Mouse (Mus musculus) kidney, adult 8-10 months (tissue): Measurements from ENCODE around the gene Mrm2.
"Not testable (repeated sequence)": the region's sequence is repeated elsewhere in the genome, so short reads cannot be mapped to it uniquely, and the experiment has no call there.

Experiments used
- DNase-seq, 2 experiments: peaks; one replicate each; pipeline ENCODE4 v3.0.0; 2022

The Mrm2 gene

GRCm38 (mm10) chr5:140331615-140332512 is at the start of gene Mrm2:
Mrm2 (minus strand) TSS chr5:140331898.
- DNase-seq = peak; percentile 75 to 85

DNA sequence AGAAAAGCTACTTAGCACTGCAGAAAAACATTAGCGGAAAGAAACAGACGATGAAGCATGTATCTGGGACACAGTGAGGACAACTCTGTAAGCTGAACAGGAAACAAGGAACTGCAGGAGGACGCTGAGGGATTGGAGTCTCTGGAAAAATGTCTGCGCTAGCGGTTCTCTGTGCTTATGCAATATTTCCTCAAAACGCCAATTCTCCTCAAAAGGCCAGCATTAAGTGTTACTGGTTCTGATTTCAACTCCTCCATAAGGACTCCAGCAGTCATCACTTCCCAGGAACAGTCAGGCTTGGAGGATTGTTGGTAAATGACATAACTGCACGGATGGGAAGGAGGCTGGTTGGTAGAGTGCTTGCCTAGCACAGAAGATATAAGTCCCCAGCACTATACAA is 49.5 kb upstream of the Mrm2 start:
- no peak for DNase-seq

GRCm38 (mm10) chr5:140379299-140379698 is 47.6 kb upstream of the Mrm2 start:
- DNase-seq = no peak

- peak; percentile 73 to 81 for DNase-seq
Observed at GRCm38 (mm10) chr5:140378121-140378853, 46.6 kb upstream of the Mrm2 start.

DNA sequence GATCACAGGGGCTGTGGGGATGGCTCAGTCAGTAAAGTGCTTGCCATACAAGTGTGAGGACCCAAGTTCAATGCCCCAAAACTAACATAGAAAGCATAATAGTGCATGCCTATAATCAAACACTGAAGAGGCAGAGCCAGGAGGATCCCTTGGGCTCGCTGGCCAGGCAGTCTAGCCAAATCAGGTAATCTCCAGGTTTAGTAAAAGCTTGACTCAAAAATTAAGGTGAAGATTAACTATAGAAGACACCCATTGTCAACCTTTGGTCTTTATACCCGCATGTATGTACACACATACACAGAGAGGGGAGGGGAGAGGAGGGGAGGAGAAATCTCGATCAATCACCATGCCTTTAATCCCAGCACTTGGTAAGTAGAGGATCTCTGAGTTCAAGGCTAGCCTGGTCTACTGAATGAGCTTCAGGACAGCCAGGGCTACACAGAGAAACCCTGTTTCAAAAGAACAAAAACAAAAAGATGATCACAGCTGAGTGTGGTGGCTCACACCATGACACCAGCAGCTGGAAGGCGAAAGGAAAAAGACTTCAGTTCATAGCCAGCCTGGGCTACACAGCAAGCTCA is 43.6 kb upstream of the Mrm2 start:
- no peak for DNase-seq

- no peak for DNase-seq
Observed at GRCm38 (mm10) chr5:140374226-140374625, 42.5 kb upstream of the Mrm2 start.

DNA sequence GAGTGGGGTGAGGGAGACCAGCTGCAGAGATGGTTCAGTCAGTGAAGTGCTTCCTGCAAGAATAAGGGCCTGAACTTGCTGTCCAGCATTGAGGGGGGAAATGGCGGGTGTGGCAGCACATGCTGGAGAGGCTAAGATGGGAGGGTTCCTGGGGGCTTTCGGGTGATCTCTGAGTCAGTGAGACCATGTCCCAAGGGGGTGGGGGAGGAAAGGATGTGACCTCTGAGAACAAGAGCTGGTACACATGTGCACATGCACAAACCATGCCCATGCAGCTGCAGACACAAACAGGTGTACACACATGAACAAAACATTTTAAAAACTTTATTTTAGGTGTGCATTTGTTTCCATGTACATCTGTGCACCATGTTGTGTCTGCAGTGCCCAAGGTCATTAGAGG is 42.0 kb upstream of the Mrm2 start:
- no peak for DNase-seq

GRCm38 (mm10) chr5:140371671-140372070 is 40.0 kb upstream of the Mrm2 start:
- no peak for DNase-seq

GRCm38 (mm10) chr5:140370446-140371254 is 39.0 kb upstream of the Mrm2 start:
- DNase-seq = peak; percentile 48 to 66

GRCm38 (mm10) chr5:140369466-140369865 is 37.8 kb upstream of the Mrm2 start:
- DNase-seq = no peak

GRCm38 (mm10) chr5:140368926-140369325 is 37.2 kb upstream of the Mrm2 start:
- DNase-seq = no peak

GRCm38 (mm10) chr5:140368126-140368525 is 36.4 kb upstream of the Mrm2 start:
- not testable (repeated sequence) for DNase-seq

DNA sequence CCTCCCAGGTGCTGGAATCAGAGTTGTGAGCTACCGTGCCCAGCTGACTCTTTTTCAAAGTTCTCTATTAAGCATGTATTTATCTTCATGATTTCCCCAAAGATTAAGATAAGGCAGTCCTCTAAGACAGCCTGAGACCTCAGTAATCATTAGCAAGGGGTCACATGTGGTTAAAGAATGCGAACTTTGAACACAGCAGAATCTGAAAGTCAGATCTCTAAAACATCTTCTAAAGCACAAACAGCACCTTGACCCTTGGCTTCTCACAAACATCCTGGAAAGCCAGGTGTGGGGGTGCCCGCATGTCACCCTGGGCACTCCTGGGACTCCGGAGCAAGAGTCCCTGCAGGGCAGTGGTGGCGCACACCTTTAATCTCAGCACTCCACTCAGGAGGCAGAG is 32.7 kb upstream of the Mrm2 start:
- DNase-seq = peak; percentile 75 to 87

DNA sequence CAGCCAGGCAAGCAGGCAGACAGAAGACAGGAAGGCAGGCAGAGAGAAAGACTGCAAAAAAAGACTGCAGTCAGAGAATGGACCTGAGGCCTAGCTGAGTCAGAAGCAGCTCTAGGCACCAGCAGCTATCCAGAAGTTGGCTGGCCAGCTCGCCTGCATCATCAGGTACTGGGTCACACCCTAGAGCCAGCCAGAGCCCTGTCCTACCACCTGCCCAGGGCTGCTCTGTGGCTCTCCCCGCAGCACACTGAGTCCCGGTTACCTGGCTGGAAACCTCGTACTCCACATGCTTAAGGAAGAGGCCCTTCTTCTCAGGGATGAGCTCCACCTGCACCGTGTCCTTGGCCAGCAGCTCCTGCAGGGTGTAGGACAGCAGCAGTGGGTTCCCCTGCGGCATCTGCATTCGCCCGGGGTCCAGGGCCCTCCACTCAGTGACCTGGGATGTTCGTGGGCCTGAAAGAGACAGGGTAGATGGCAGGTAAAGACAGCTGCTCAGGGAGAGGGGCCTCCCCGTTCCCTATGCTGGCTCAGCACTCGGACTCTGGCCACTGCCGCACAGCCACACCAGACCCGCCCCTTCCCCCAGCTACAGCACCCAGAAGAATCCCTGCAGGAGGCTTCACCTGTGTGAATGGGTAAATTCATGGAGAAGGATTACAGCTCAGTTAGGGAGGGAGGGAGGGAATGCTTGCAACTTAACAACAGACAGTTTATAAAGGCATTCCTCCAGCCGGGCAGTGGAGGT is 28.4 kb upstream of the Mrm2 start:
- peak; percentile 74 to 75 for DNase-seq

DNA sequence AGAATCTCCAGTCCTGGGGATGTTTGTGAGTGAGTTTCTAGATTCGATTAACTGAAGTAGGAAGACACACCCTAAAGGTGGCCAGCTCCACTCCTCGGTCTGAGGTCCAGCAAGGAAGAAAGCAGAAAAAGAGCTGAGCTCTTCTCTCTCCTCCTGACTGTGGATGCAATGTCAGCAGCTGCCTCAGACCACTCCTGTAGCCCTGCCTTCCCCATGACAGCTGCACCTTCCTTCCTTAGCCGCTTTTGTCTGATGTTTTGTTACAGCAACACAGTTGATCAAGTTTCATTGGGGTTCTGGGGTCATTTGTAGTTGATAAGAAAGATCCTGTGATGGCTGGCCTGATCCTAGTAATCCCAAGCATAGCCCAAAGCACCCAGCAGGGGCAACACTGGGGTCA is 25.8 kb upstream of the Mrm2 start:
- no peak for DNase-seq

- no peak for DNase-seq
Observed at GRCm38 (mm10) chr5:140355934-140356333, 24.2 kb upstream of the Mrm2 start.

GRCm38 (mm10) chr5:140352352-140352751 is 20.7 kb upstream of the Mrm2 start:
- peak; percentile 44 to 49 for DNase-seq

DNA sequence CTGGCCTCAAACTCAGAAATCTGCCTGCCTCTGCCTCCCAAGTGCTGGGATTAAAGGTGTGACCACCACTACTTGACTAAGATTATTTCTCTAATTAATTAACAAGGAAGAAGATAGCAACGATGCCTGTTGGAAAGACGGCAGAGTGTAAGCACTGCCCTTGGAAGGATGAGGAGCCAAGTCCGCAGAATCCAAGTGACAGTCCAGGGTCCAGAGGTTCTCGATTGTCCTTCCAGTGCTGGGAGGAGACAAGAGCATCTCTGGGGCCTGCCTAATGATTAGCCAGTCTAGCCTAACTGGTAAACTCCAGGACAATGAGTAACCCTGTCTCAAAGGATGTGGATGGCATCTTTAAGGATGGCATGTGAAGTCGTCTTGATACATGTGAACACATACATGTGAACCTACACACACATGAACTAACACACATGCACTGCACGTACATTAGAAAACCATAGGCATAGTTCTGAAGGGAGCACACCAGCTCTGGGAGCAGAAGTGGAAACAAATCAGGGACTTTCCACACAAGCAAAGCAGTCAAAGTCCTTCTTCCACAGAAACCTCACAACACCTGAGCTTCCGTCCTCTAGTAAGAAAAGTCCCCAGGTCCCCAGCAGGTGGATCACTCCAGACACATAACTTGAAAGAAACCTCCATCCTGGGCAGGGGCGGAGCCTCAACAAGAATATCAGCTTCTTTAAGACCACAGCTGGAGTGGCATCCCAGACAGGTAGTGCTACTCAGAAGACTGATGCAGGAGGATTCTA is 19.2 kb upstream of the Mrm2 start:
- DNase-seq = peak; percentile 61 to 71

GRCm38 (mm10) chr5:140349882-140350281 is 18.2 kb upstream of the Mrm2 start:
- DNase-seq = no peak

DNA sequence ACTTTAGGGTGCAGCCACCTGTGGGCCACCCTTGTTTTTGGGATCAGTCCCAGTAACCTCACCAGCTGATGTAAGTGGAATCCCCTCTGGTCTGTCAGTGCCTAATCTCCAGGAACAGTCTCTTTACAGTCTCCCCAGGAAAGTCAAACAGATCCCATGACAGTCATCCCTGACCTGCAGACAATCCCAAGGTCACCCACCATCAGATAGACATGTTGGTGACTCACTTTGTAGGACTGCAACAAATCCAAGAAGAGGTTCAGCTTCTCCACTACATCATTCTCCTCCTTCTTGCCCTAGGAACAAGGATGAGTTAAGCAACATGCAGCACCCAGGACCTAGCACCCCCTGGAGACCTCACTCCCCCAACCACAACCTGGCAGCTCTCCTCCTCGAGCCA is 14.4 kb upstream of the Mrm2 start:
- no peak for DNase-seq

GRCm38 (mm10) chr5:140345244-140345643 is 13.5 kb upstream of the Mrm2 start:
- no peak for DNase-seq
